Mouse (Mus musculus): ENCODE measurements at regions not wholly inside any gene's neighbourhood (a gene's known extent, or its start where the extent isn't known, plus 50 kb on each side); places are given as distances from the start of the nearest gene placed in this dataset.
A peak's percentile ranks its signal among the peaks of the same experiment; 100 is the strongest.

GRCm38 (mm10) chr2:174010038-174010437 is 66.1 kb upstream of the Stx16 start:
- H3K36me3 ChIP-seq (ENCODE audit: control insufficient read depth, insufficient read depth, low read length) = no peaks in the 10 kb centered on the region
- peaks cover 7% of the 10 kb centered on the region for H3K4me1 ChIP-seq (ENCODE audit: control insufficient read depth, insufficient read depth, low read length)
- ATAC-seq (ENCODE audit: low FRiP score, low TSS enrichment) (no peak), DNase-seq (no peak)
- H3K27me3 ChIP-seq (ENCODE audit: control insufficient read depth, insufficient read depth, low read length) = no peaks in the 10 kb centered on the region
- no peak overlapping the region for H3K9ac ChIP-seq (replicated peaks; ENCODE audit: low read length)
- H3K9me3 ChIP-seq (ENCODE audit: control insufficient read depth, low read length) = no peaks in the 10 kb centered on the region
- 53% methylated on average over 3 of the region's 3 CpGs for WGBS
- no peak overlapping the region for H3K27ac ChIP-seq (replicated peaks; ENCODE audit: low read depth, low read length)
- no peak overlapping the region for H3K4me3 ChIP-seq (replicated peaks; ENCODE audit: low read depth, low read length)
- H3K4me2 ChIP-seq (ENCODE audit: low read length) = no peak overlapping the region

- DNase-seq = no peak
- Histone ChIP-seq H3K36me3 (ENCODE audit: control insufficient read depth, insufficient read depth, low read length) (no peaks in the 10 kb centered on the region), H3K27me3 (ENCODE audit: control insufficient read depth, insufficient read depth, low read length) (no peaks in the 10 kb centered on the region), H3K4me3 (replicated peaks; ENCODE audit: low read depth, low read length) (no peak overlapping the region), H3K27ac (replicated peaks; ENCODE audit: low read depth, low read length) (no peak overlapping the region), H3K9ac (replicated peaks; ENCODE audit: low read length) (no peak overlapping the region), H3K4me1 (ENCODE audit: control insufficient read depth, insufficient read depth, low read length) (peaks cover 7% of the 10 kb centered on the region), H3K4me2 (ENCODE audit: low read length) (no peak overlapping the region), H3K9me3 (ENCODE audit: control insufficient read depth, low read length) (no peaks in the 10 kb centered on the region)
- ATAC-seq (ENCODE audit: low FRiP score, low TSS enrichment) = no peak
- WGBS = 66% methylated on average over 8 of the region's 8 CpGs
These were observed 64.7 kb upstream of the Stx16 start for GRCm38 (mm10) chr2:174011399-174011798.

- H3K4me2 ChIP-seq (ENCODE audit: low read length) = no peak overlapping the region
- H3K27me3 ChIP-seq (ENCODE audit: control insufficient read depth, insufficient read depth, low read length) = no peaks in the 10 kb centered on the region
- H3K36me3 ChIP-seq (ENCODE audit: control insufficient read depth, insufficient read depth, low read length) = no peaks in the 10 kb centered on the region
- no peak for DNase-seq
- H3K4me3 ChIP-seq (replicated peaks; ENCODE audit: low read depth, low read length) = no peak overlapping the region
- H3K4me1 ChIP-seq (ENCODE audit: control insufficient read depth, insufficient read depth, low read length) = no peaks in the 10 kb centered on the region
- WGBS = 65% methylated on average over 2 of the region's 2 CpGs
- no peak overlapping the region for H3K27ac ChIP-seq (replicated peaks; ENCODE audit: low read depth, low read length)
- no peak overlapping the region for H3K9ac ChIP-seq (replicated peaks; ENCODE audit: low read length)
- no peak for ATAC-seq (ENCODE audit: low FRiP score, low TSS enrichment)
- H3K9me3 ChIP-seq (ENCODE audit: control insufficient read depth, low read length) = no peaks in the 10 kb centered on the region
These were observed 61.7 kb upstream of the Stx16 start for GRCm38 (mm10) chr2:174014361-174014760.

- H3K27me3 ChIP-seq (ENCODE audit: control insufficient read depth, insufficient read depth, low read length) = no peaks in the 10 kb centered on the region
- H3K4me3 ChIP-seq (replicated peaks; ENCODE audit: low read depth, low read length) = no peak overlapping the region
- 53% methylated on average over 14 of the region's 14 CpGs for WGBS
- H3K4me1 ChIP-seq (ENCODE audit: control insufficient read depth, insufficient read depth, low read length) = no peaks in the 10 kb centered on the region
- no peak overlapping the region for H3K4me2 ChIP-seq (ENCODE audit: low read length)
- H3K27ac ChIP-seq (replicated peaks; ENCODE audit: low read depth, low read length) = no peak overlapping the region
- H3K9me3 ChIP-seq (ENCODE audit: control insufficient read depth, low read length) = no peaks in the 10 kb centered on the region
- DNase-seq (no peak), ATAC-seq (ENCODE audit: low FRiP score, low TSS enrichment) (peak; percentile 27; the same call in 1 of the 2 replicates)
- no peaks in the 10 kb centered on the region for H3K36me3 ChIP-seq (ENCODE audit: control insufficient read depth, insufficient read depth, low read length)
- no peak overlapping the region for H3K9ac ChIP-seq (replicated peaks; ENCODE audit: low read length)
These were observed 60.8 kb upstream of the Stx16 start for GRCm38 (mm10) chr2:174015283-174015682.

GRCm38 (mm10) chr2:174016068-174016467 is 60.0 kb upstream of the Stx16 start:
- H3K27me3 ChIP-seq (ENCODE audit: control insufficient read depth, insufficient read depth, low read length) = no peaks in the 10 kb centered on the region
- no peak for ATAC-seq (ENCODE audit: low FRiP score, low TSS enrichment)
- H3K4me1 ChIP-seq (ENCODE audit: control insufficient read depth, insufficient read depth, low read length) = no peaks in the 10 kb centered on the region
- H3K4me3 ChIP-seq (replicated peaks; ENCODE audit: low read depth, low read length) = no peak overlapping the region
- H3K4me2 ChIP-seq (ENCODE audit: low read length) = no peak overlapping the region
- 89% methylated on average over 5 of the region's 5 CpGs for WGBS
- H3K9ac ChIP-seq (replicated peaks; ENCODE audit: low read length) = no peak overlapping the region
- no peaks in the 10 kb centered on the region for H3K9me3 ChIP-seq (ENCODE audit: control insufficient read depth, low read length)
- no peak for DNase-seq
- H3K36me3 ChIP-seq (ENCODE audit: control insufficient read depth, insufficient read depth, low read length) = no peaks in the 10 kb centered on the region
- no peak overlapping the region for H3K27ac ChIP-seq (replicated peaks; ENCODE audit: low read depth, low read length)

GRCm38 (mm10) chr2:174017042-174017441 is 59.1 kb upstream of the Stx16 start:
- Histone ChIP-seq H3K4me2 (ENCODE audit: low read length) (no peak overlapping the region), H3K27ac (replicated peaks; ENCODE audit: low read depth, low read length) (no peak overlapping the region), H3K9ac (replicated peaks; ENCODE audit: low read length) (no peak overlapping the region), H3K4me3 (replicated peaks; ENCODE audit: low read depth, low read length) (no peak overlapping the region), H3K27me3 (ENCODE audit: control insufficient read depth, insufficient read depth, low read length) (no peaks in the 10 kb centered on the region), H3K36me3 (ENCODE audit: control insufficient read depth, insufficient read depth, low read length) (no peaks in the 10 kb centered on the region), H3K9me3 (ENCODE audit: control insufficient read depth, low read length) (no peaks in the 10 kb centered on the region), H3K4me1 (ENCODE audit: control insufficient read depth, insufficient read depth, low read length) (no peaks in the 10 kb centered on the region)
- 55% methylated on average over 6 of the region's 6 CpGs for WGBS
- ATAC-seq (ENCODE audit: low FRiP score, low TSS enrichment) (no peak), DNase-seq (peak; percentile 33)

GRCm38 (mm10) chr2:174017596-174017995 is 58.5 kb upstream of the Stx16 start:
- no peak overlapping the region for H3K9ac ChIP-seq (replicated peaks; ENCODE audit: low read length)
- H3K9me3 ChIP-seq (ENCODE audit: control insufficient read depth, low read length) = no peaks in the 10 kb centered on the region
- ATAC-seq (ENCODE audit: low FRiP score, low TSS enrichment) (no peak), DNase-seq (no peak)
- WGBS = 75% methylated on average over 3 of the region's 3 CpGs
- no peaks in the 10 kb centered on the region for H3K27me3 ChIP-seq (ENCODE audit: control insufficient read depth, insufficient read depth, low read length)
- no peak overlapping the region for H3K27ac ChIP-seq (replicated peaks; ENCODE audit: low read depth, low read length)
- no peak overlapping the region for H3K4me2 ChIP-seq (ENCODE audit: low read length)
- H3K36me3 ChIP-seq (ENCODE audit: control insufficient read depth, insufficient read depth, low read length) = no peaks in the 10 kb centered on the region
- no peak overlapping the region for H3K4me3 ChIP-seq (replicated peaks; ENCODE audit: low read depth, low read length)
- no peaks in the 10 kb centered on the region for H3K4me1 ChIP-seq (ENCODE audit: control insufficient read depth, insufficient read depth, low read length)

GRCm38 (mm10) chr2:174018002-174018401 is 58.1 kb upstream of the Stx16 start:
- Histone ChIP-seq H3K4me3 (replicated peaks; ENCODE audit: low read depth, low read length) (no peak overlapping the region), H3K4me1 (ENCODE audit: control insufficient read depth, insufficient read depth, low read length) (no peaks in the 10 kb centered on the region), H3K27ac (replicated peaks; ENCODE audit: low read depth, low read length) (no peak overlapping the region), H3K9ac (replicated peaks; ENCODE audit: low read length) (no peak overlapping the region), H3K27me3 (ENCODE audit: control insufficient read depth, insufficient read depth, low read length) (no peaks in the 10 kb centered on the region), H3K4me2 (ENCODE audit: low read length) (no peak overlapping the region), H3K36me3 (ENCODE audit: control insufficient read depth, insufficient read depth, low read length) (no peaks in the 10 kb centered on the region), H3K9me3 (ENCODE audit: control insufficient read depth, low read length) (no peaks in the 10 kb centered on the region)
- DNase-seq (no peak), ATAC-seq (ENCODE audit: low FRiP score, low TSS enrichment) (no peak)
- 85% methylated on average over 7 of the region's 7 CpGs for WGBS

GRCm38 (mm10) chr2:174018986-174019385 is 57.1 kb upstream of the Stx16 start:
- Histone ChIP-seq H3K4me1 (ENCODE audit: control insufficient read depth, insufficient read depth, low read length) (no peaks in the 10 kb centered on the region), H3K4me2 (ENCODE audit: low read length) (no peak overlapping the region), H3K4me3 (replicated peaks; ENCODE audit: low read depth, low read length) (no peak overlapping the region), H3K36me3 (ENCODE audit: control insufficient read depth, insufficient read depth, low read length) (no peaks in the 10 kb centered on the region), H3K9me3 (ENCODE audit: control insufficient read depth, low read length) (no peaks in the 10 kb centered on the region), H3K27ac (replicated peaks; ENCODE audit: low read depth, low read length) (no peak overlapping the region), H3K27me3 (ENCODE audit: control insufficient read depth, insufficient read depth, low read length) (no peaks in the 10 kb centered on the region), H3K9ac (replicated peaks; ENCODE audit: low read length) (no peak overlapping the region)
- WGBS = 95% methylated on average over 4 of the region's 4 CpGs
- DNase-seq (no peak), ATAC-seq (ENCODE audit: low FRiP score, low TSS enrichment) (no peak)
